Mouse (Mus musculus) MEL (cell line): ENCODE measurements around the gene Olfr883. TPM values are rescaled to one million over a fixed set of nuclear protein-coding genes. Genes with fewer than 3 reads are reported as not detected.

ENCODE experiments used
- polyA plus RNA-seq, 2 experiments: library from polyadenylated mRNA; stranded (reverse) in 1 of 2; unstranded in 1 of 2; fragments of >175 nt in 1 of 2; fragments of >200 nt in 1 of 2; gene quantifications; 2 replicates each; pipeline versions ENCODE4 v1.2.1 to v1.2.4; 2012; ENCODE audit warnings: low replicate concordance in 2 of 2, low read depth in 1 of 2; ENCODE audit not compliant: insufficient read length in 2 of 2, insufficient read depth in 1 of 2, missing spikeins in 1 of 2
- total RNA-seq: library from RNA; depleted of rRNA; stranded (reverse); fragments of 300-350 nt; gene quantifications from 2 replicates; pipeline ENCODE4 v1.2.3, GENCODE M21; 2012; rRNA removed

Gene Olfr883
- total and polyA plus RNA-seq, 3 experiments = not detected

Other genes starting within 250 kb of the Olfr883 start
- gene Olfr876, start 222.8 kb upstream of the Olfr883 start, total RNA-seq = not detected in 2 replicates
- gene Olfr876, start 222.8 kb upstream of the Olfr883 start, polyA plus RNA-seq = not detected
- not detected in 2 replicates for gene Olfr877, start 171.5 kb upstream of the Olfr883 start, total RNA-seq
- not detected for gene Olfr877, start 171.5 kb upstream of the Olfr883 start, polyA plus RNA-seq
- gene Olfr145, start 129.1 kb upstream of the Olfr883 start, total RNA-seq = not detected in 2 replicates
- gene Olfr145, start 129.1 kb upstream of the Olfr883 start, polyA plus RNA-seq = not detected
- gene Olfr878, start 108.0 kb upstream of the Olfr883 start, total RNA-seq = not detected in 2 replicates
- gene Olfr878, start 108.0 kb upstream of the Olfr883 start, polyA plus RNA-seq = not detected
- not detected in 2 replicates for gene Olfr881, start 34.0 kb upstream of the Olfr883 start, total RNA-seq
- not detected for gene Olfr881, start 34.0 kb upstream of the Olfr883 start, polyA plus RNA-seq
- gene Olfr884, start 20.7 kb downstream of the Olfr883 start, total RNA-seq = not detected in 2 replicates
- not detected for gene Olfr884, start 20.7 kb downstream of the Olfr883 start, polyA plus RNA-seq
- gene Olfr885, start 35.5 kb downstream of the Olfr883 start, total RNA-seq = not detected in 2 replicates
- not detected for gene Olfr885, start 35.5 kb downstream of the Olfr883 start, polyA plus RNA-seq
- gene Olfr887, start 58.3 kb downstream of the Olfr883 start, total RNA-seq = not detected in 2 replicates
- not detected for gene Olfr887, start 58.3 kb downstream of the Olfr883 start, polyA plus RNA-seq
- not detected in 2 replicates for gene Olfr888, start 82.3 kb downstream of the Olfr883 start, total RNA-seq
- gene Olfr888, start 82.3 kb downstream of the Olfr883 start, polyA plus RNA-seq = not detected
- 2.8 and 3.7 TPM in 2 replicates for gene Olfr889, start 89.4 kb downstream of the Olfr883 start, total RNA-seq
- gene Olfr889, start 89.4 kb downstream of the Olfr883 start, polyA plus RNA-seq = 10 to 100 TPM in 1 of 2 experiments, not detected in 1; 23.6 TPM
- not detected in 2 replicates for gene Olfr890, start 116.7 kb downstream of the Olfr883 start, total RNA-seq
- gene Olfr890, start 116.7 kb downstream of the Olfr883 start, polyA plus RNA-seq = not detected
- gene Olfr891, start 155.0 kb downstream of the Olfr883 start, total RNA-seq = not detected in 2 replicates
- gene Olfr891, start 155.0 kb downstream of the Olfr883 start, polyA plus RNA-seq = not detected
- not detected in 2 replicates for gene Olfr893, start 182.6 kb downstream of the Olfr883 start, total RNA-seq
- not detected for gene Olfr893, start 182.6 kb downstream of the Olfr883 start, polyA plus RNA-seq
- gene Olfr894, start 192.2 kb downstream of the Olfr883 start, total RNA-seq = not detected in 2 replicates
- not detected for gene Olfr894, start 192.2 kb downstream of the Olfr883 start, polyA plus RNA-seq
- not detected in 2 replicates for gene Olfr143, start 227.0 kb downstream of the Olfr883 start, total RNA-seq
- gene Olfr143, start 227.0 kb downstream of the Olfr883 start, polyA plus RNA-seq = not detected
- gene Olfr895, start 242.0 kb downstream of the Olfr883 start, total RNA-seq = not detected in 2 replicates
- gene Olfr895, start 242.0 kb downstream of the Olfr883 start, polyA plus RNA-seq = not detected